Mouse (Mus musculus) liver, embryonic 14.5 days (tissue): ENCODE results near the gene Rab25.

Experiments used
- CTCF ChIP-seq: IDR thresholded peaks from 2 replicates; pipeline ENCODE4 v1.5.1; 2016; ENCODE audit warnings: antibody characterized with exemption, low read depth, control low read depth
- EP300 ChIP-seq: IDR thresholded peaks from 2 replicates; pipeline ENCODE4 v1.6.1; 2016; ENCODE audit warnings: antibody characterized with exemption, low read depth

DNA sequence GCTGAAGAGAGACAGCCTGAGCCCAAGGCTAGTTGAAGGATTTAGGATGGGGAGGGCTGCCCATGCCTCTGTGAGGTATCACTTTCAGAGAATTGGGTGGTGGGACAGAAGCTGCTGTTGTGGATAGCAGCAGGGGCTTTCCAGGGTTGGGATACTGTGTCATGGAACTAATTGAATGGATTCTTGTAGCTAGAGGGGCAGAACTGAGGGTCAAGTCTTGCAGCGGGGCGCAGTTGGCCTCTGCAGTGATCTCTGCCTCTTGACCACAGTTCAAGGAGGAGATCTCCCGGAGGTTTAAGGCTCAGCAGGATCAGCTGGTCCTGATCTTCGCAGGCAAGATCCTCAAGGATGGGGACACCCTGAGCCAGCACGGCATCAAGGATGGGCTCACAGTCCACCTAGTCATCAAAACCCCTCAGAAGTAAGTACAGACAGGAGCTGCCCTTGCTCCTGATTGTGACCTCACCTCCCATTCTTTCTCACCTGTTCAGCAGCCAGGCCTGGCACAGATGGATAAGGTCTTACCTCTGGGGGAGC lies 7.0 kb upstream of the Rab25 start:
- TF ChIP-seq EP300 (no peak), CTCF (no peak)
